In the genomic region with DNA sequence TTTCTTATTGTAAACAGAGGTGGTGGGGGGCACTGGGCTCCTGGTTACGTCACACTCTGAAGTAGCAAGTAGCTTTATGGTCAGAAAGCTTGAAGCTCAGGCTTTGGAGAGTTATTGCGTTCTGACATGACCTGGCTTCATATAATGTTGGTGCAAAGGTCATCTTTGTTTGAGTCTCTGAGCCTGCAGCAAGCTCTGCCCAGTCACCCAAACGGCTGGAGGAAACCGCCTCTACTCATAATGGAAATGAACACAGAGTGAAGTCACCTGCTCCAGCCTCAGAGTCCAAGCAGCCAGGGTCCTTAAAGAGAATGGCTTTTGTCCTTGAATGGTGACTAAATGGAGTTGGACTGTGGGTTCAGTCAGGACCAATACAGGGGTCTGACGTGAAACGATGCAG, we compare ENCODE assay signal across 19 mouse cellular contexts.
DNase-seq lines count a peak whose midpoint lies in the region; ATAC-seq and TF ChIP-seq lines count a peak whose summit lies in the region.
"Had no signal": no experiment of that assay in that cellular context is flagged by ENCODE, and none has a peak within 500 bp of the region (broad histone marks: within the 10 kb centered on the region; RNA-seq: fewer than 3 reads in every experiment).

No protein-coding gene starts in this region.

- H3K36me3 ChIP-seq in kidney, postnatal 0 days (ENCODE audit: insufficient read depth, low read length): 0 out of 2 replicates have a peak, but pooled peaks cover 3% of the 10 kb centered on the region
- H3K36me3 ChIP-seq in embryonic facial prominence, embryonic 10.5 days (replicated peaks): peaks cover 7% of the 10 kb centered on the region; the same call in 1 of the 2 replicates
- no peaks in the 10 kb centered on the region for H3K36me3 ChIP-seq in intestine, embryonic 15.5 days
- H3K36me3 ChIP-seq: embryonic facial prominence, embryonic 15.5 days; hindbrain, embryonic 15.5 days had no signal

- H3K9ac ChIP-seq in kidney, postnatal 0 days (ENCODE audit: low read depth, low read length): no peak overlapping the region
- no peak overlapping the region for H3K9ac ChIP-seq in intestine, embryonic 15.5 days
- H3K9ac ChIP-seq: embryonic facial prominence, embryonic 15.5 days; hindbrain, embryonic 15.5 days had no signal

- 72% methylated on average over 6 of the region's 6 CpGs for WGBS in kidney, postnatal 0 days
- WGBS in embryonic facial prominence, embryonic 10.5 days: 81% methylated on average over 6 of the region's 6 CpGs
- 58% methylated on average over 6 of the region's 6 CpGs for WGBS in intestine, embryonic 15.5 days

- H3K27me3 ChIP-seq in kidney, postnatal 0 days (ENCODE audit: insufficient read depth, low read length): no peaks in the 10 kb centered on the region
- H3K27me3 ChIP-seq in embryonic facial prominence, embryonic 10.5 days (replicated peaks; ENCODE audit: low read depth, poor library complexity, severe bottlenecking): no peaks in the 10 kb centered on the region
- H3K27me3 ChIP-seq in intestine, embryonic 15.5 days (replicated peaks): no peaks in the 10 kb centered on the region
- H3K27me3 ChIP-seq: embryonic facial prominence, embryonic 15.5 days; hindbrain, embryonic 15.5 days had no signal

- DNase-seq in kidney, postnatal 0 days (ENCODE audit: low spot score): no peak
- no peak for DNase-seq in kidney, adult 9 months
- no peak for DNase-seq in embryonic facial prominence, embryonic 10.5 days (ENCODE audit: low spot score)
- DNase-seq in yolk sac, embryonic 10.5 days (ENCODE audit: low spot score): peak; percentile 6
- no peak for DNase-seq in urinary bladder, postnatal 36 days (ENCODE audit: low spot score in 2 of 2)
- DNase-seq in embryo, embryonic 10.5 days (ENCODE audit: low spot score): no peak
- DNase-seq: adrenal gland, postnatal 10 days; cerebellum, adult 11-12 months; cerebellum, adult 9-10 months; cerebellum, postnatal 25 days; gastrocnemius, adult 2 months; gastrocnemius, postnatal 25 days; heart, postnatal 10 days had no signal

- no peak overlapping the region for H3K4me2 ChIP-seq in kidney, postnatal 0 days (ENCODE audit: low read length)
- H3K4me2 ChIP-seq in intestine, embryonic 15.5 days (replicated peaks): no peak overlapping the region
- H3K4me2 ChIP-seq: embryonic facial prominence, embryonic 15.5 days; hindbrain, embryonic 15.5 days had no signal

- no peaks in the 10 kb centered on the region for H3K9me3 ChIP-seq in kidney, postnatal 0 days (replicated peaks; ENCODE audit: low read length)
- H3K9me3 ChIP-seq in embryonic facial prominence, embryonic 10.5 days: no peaks in the 10 kb centered on the region
- H3K9me3 ChIP-seq in intestine, embryonic 15.5 days: no peaks in the 10 kb centered on the region
- H3K9me3 ChIP-seq: embryonic facial prominence, embryonic 15.5 days; forebrain, embryonic 10.5 days; hindbrain, embryonic 15.5 days had no signal

- no peak overlapping the region for H3K4me3 ChIP-seq in kidney, postnatal 0 days (replicated peaks; ENCODE audit: low read depth, low read length)
- H3K4me3 ChIP-seq in embryonic facial prominence, embryonic 10.5 days: no peak overlapping the region
- no peak overlapping the region for H3K4me3 ChIP-seq in intestine, embryonic 15.5 days (replicated peaks)
- H3K4me3 ChIP-seq: embryonic facial prominence, embryonic 15.5 days; erythroblast, embryonic 14.5 days; forebrain, embryonic 10.5 days; gastrocnemius, adult 2 months; hindbrain, embryonic 15.5 days had no signal

- 0 out of 2 replicates have a peak, but pooled peaks have one; percentile 33 for ATAC-seq in kidney, postnatal 0 days (replicated peaks; ENCODE audit: low FRiP score, low read depth)
- ATAC-seq in intestine, embryonic 15.5 days: peak; percentile 58
- ATAC-seq: forebrain, embryonic 14.5 days had no signal

- no peak for TF ChIP-seq CTCF in kidney, postnatal 0 days (IDR thresholded peaks at IDR 0.05; ENCODE audit: low read depth)

- H3K4me1 ChIP-seq in kidney, postnatal 0 days (replicated peaks; ENCODE audit: insufficient read depth, low read length): no peaks in the 10 kb centered on the region
- peaks cover 22% of the 10 kb centered on the region for H3K4me1 ChIP-seq in embryonic facial prominence, embryonic 10.5 days
- H3K4me1 ChIP-seq in intestine, embryonic 15.5 days (replicated peaks): no peaks in the 10 kb centered on the region
- H3K4me1 ChIP-seq: embryonic facial prominence, embryonic 15.5 days had no signal

- H3K27ac ChIP-seq in kidney, postnatal 0 days: no peak overlapping the region
- H3K27ac ChIP-seq in embryonic facial prominence, embryonic 10.5 days (replicated peaks): 0 out of 2 replicates have a peak overlapping the region, but pooled peaks have one; percentile 3
- H3K27ac ChIP-seq in intestine, embryonic 15.5 days: no peak overlapping the region
- H3K27ac ChIP-seq: embryonic facial prominence, embryonic 15.5 days; forebrain, embryonic 10.5 days; gastrocnemius, adult 2 months; hindbrain, embryonic 15.5 days had no signal
